Mouse (Mus musculus) liver, embryonic 14 days (tissue): ENCODE results near the gene Csrnp3. TPM values are rescaled to one million over a fixed set of nuclear protein-coding genes. Genes with fewer than 3 reads are reported as not detected.

Experiments
- polyA plus RNA-seq: library from polyadenylated mRNA; depleted of rRNA; stranded (reverse); fragments of >200 nt; gene quantifications from 2 replicates; pipeline ENCODE4 v1.2.3, GENCODE M21; 2012; rRNA removed

Gene Csrnp3
- polyA plus RNA-seq, result 0.01 and 0.05 TPM in 2 replicates

GRCm38 (mm10) chr2:65845551-65845950, at the start of gene Csrnp3:
Csrnp3 (plus strand) TSS chr2:65845767.

Other genes starting within 250 kb of the Csrnp3 start
- 0.03 and 0.06 TPM in 2 replicates for gene Scn2a, start 225.0 kb upstream of the Csrnp3 start, polyA plus RNA-seq